Mouse (Mus musculus): ENCODE data around the gene Srgap3.

GRCm38 (mm10) chr6:112839391-112839790 lies 107.7 kb downstream of the Srgap3 start:
- TF ChIP-seq CTCF (IDR thresholded peaks at IDR 0.05; ENCODE audit: insufficient read depth, low read length) = no peak
- TF ChIP-seq POLR2A (IDR thresholded peaks at IDR 0.05; ENCODE audit: borderline replicate concordance, extremely low read depth, low read depth, low read length) = no peak
